Mouse (Mus musculus): Measurements from ENCODE around the gene Utp3.

GRCm38 (mm10) chr5:88584061-88584460 lies 29.8 kb downstream of the Utp3 start:
- TF ChIP-seq NELFE (IDR thresholded peaks at IDR 0.05; ENCODE audit: low read depth, low read length) (no peak), POLR2A (IDR thresholded peaks at IDR 0.05; ENCODE audit: low read depth, low read length) (no peak), GABPA (IDR thresholded peaks at IDR 0.05; ENCODE audit: insufficient replicate concordance, low read depth, low read length) (no peak), BHLHE40 (IDR thresholded peaks at IDR 0.05; ENCODE audit: low read depth, low read length) (no peak), EP300 (IDR thresholded peaks at IDR 0.05; ENCODE audit: low read length) (no peak), E2F4 (IDR thresholded peaks at IDR 0.05; ENCODE audit: insufficient replicate concordance, low read depth, low read length) (no peak), CTCF (conservative IDR thresholded peaks at IDR 0.05 in 1 of 2, IDR thresholded peaks at IDR 0.05 in 1 of 2; ENCODE audit: low read depth in 2 of 2, low read length in 2 of 2) (no peak), SIN3A (IDR thresholded peaks at IDR 0.05; ENCODE audit: low read length) (no peak), CHD2 (IDR thresholded peaks at IDR 0.05; ENCODE audit: low read length) (no peak), ETS1 (conservative IDR thresholded peaks at IDR 0.05; ENCODE audit: low read depth, low read length) (no peak), HCFC1 (IDR thresholded peaks at IDR 0.05; ENCODE audit: low read depth, low read length) (no peak), ZNF384 (IDR thresholded peaks at IDR 0.05; ENCODE audit: low read depth, low read length) (no peak)
